ENCODE assay signal across 30 mouse cellular contexts in the genomic region with DNA sequence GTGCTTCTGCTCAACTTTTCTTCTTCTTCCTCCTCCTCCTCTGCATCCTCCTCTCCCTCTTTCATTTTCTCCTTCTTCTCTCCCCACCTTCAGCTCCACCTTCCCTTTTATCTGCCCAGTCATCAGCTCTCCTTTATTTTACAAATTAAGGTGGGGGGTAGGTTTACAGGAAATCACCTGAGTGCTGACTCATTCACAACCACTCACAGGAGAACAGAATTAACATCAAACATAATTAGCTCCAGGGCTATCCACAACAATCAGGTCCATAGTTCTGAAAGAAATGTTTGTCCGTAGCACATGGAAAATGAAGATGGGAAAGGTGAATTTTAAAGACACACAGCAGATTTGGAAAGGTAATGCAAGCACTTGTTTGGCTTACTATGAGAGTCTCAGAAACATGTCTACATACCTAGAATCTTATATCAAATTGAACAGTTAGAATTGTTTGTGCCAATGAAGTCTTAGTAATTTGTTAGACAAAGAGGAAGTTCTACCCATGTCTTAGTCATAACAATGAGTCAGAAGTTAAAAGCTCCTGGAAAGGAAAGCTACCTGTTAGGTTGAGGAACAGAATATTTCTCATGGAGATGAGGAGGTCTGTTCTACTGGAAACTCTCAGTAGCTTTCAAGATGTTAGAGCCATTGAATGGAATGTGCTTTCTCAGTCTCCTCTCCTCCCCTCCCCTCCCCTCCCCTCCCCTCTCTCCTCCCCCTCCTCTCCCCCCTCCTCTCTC.
DNase-seq lines count a peak whose midpoint lies in the region; ATAC-seq and TF ChIP-seq lines count a peak whose summit lies in the region.
"Had no signal": no experiment of that assay in that cellular context is flagged by ENCODE, and none has a peak within 500 bp of the region (broad histone marks: within the 10 kb centered on the region; RNA-seq: fewer than 3 reads in every experiment).

No protein-coding gene starts in this region.

- no peak overlapping the region for H3K4me3 ChIP-seq in left cerebral cortex, adult 2 months
- H3K4me3 ChIP-seq: embryonic facial prominence, embryonic 13.5 days; forebrain, embryonic 10.5 days; heart, embryonic 12.5 days; intestine, embryonic 15.5 days; liver, embryonic 13.5 days; midbrain, embryonic 15.5 days had no signal

- H3K27ac ChIP-seq in left cerebral cortex, adult 2 months = no peak overlapping the region
- H3K27ac ChIP-seq: embryonic facial prominence, embryonic 13.5 days; forebrain, embryonic 10.5 days; hindbrain, embryonic 14.5 days; intestine, embryonic 15.5 days; liver, embryonic 13.5 days; midbrain, embryonic 15.5 days had no signal

- intact Hi-C loops in left cerebral cortex, adult 2 months (cut with DNase I) = no loop called here

- peak; percentile 43 for ATAC-seq in activated CD4-positive, CD25-positive, alpha-beta regulatory T cell, adult 4 months
- ATAC-seq: forebrain, postnatal 0 days; intestine, embryonic 15.5 days; lung, postnatal 0 days; midbrain, embryonic 15.5 days had no signal

- DNase-seq in A20 (ENCODE audit: low read depth, low spot score) (peak; percentile 14), ES-CJ7 (ENCODE audit: low read depth, low spot score) (peak; percentile 63)
- DNase-seq in naive thymus-derived CD4-positive, alpha-beta T cell, adult 2 months (ENCODE audit: low read depth) = peak; percentile 41
- DNase-seq in thymus, postnatal 4 days = no peak
- DNase-seq in kidney, postnatal 14 days = no peak
- no peak for DNase-seq in frontal cortex, postnatal 36 days (ENCODE audit: low spot score in 2 of 2)
- no peak for DNase-seq in left cerebral cortex, adult 2 months (ENCODE audit: extremely low spot score in 1 of 2, low spot score in 2 of 2)
- DNase-seq: adrenal gland, postnatal 36 days; B cell, adult 2 months; cerebellum, adult 18-20 months; cerebellum, postnatal 10 days; forebrain, postnatal 0 days; gastrocnemius, postnatal 14 days; heart, adult 11 months; heart, postnatal 4 days; kidney, adult 2 months; kidney, postnatal 4 days; left cerebral cortex, postnatal 4 days; liver, embryonic 13.5 days; lung, adult 18-20 months; lung, postnatal 4 days; right cerebral cortex, postnatal 4 days had no signal

- TF ChIP-seq CTCF in left cerebral cortex, adult 2 months (IDR thresholded peaks at IDR 0.05) = no peak

Comparison
In these comparisons a context has a peak if more than half of its experiments do, and no peak if none do; other contexts are left out.
1. DNase-seq: peak in A20 (single experiment), ES-CJ7 (single experiment) and naive thymus-derived CD4-positive, alpha-beta T cell, adult 2 months (single experiment); none in thymus, postnatal 4 days (single experiment), kidney, postnatal 14 days (single experiment), frontal cortex, postnatal 36 days (0 of 2) and left cerebral cortex, adult 2 months (0 of 2).